Mouse (Mus musculus) brain, embryonic 14.5 days (tissue): Measurements from ENCODE around the gene Sele. TPM values are rescaled to one million over a fixed set of nuclear protein-coding genes. Genes with fewer than 3 reads are reported as not detected.

Experiments used
- DNase-seq: peaks from one replicate; pipeline ENCODE4 v3.0.0-alpha.2; 2011; ENCODE audit warnings: low read depth
- CTCF ChIP-seq: fragments of 200-500 bp; IDR thresholded peaks from 2 replicates; pipeline ENCODE4 v1.5.1; 2012; ENCODE audit warnings: inconsistent platforms, mild to moderate bottlenecking, moderate library complexity, borderline replicate concordance; ENCODE audit not compliant: insufficient read depth, insufficient read length; ENCODE audit errors: extremely low read depth
- POLR2A ChIP-seq: fragments of 200-500 bp; IDR thresholded peaks from 2 replicates; pipeline ENCODE4 v1.6.1; 2012; ENCODE audit warnings: mild to moderate bottlenecking, inconsistent platforms, borderline replicate concordance; ENCODE audit not compliant: poor library complexity, insufficient read depth, insufficient read length, severe bottlenecking; ENCODE audit errors: extremely low read depth
- polyA plus RNA-seq: library from polyadenylated mRNA; depleted of rRNA; stranded (reverse); fragments of >200 nt; gene quantifications from 2 replicates; pipeline ENCODE4 v1.2.3, GENCODE M21; 2012

The Sele gene
- polyA plus RNA-seq, 1 experiment = 0.05 TPM

- TF ChIP-seq CTCF (no peak), POLR2A (no peak)
- DNase-seq = no peak
Observed at GRCm38 (mm10) chr1:164073091-164073490, 25.1 kb downstream of the Sele start.

GRCm38 (mm10) chr1:164073803-164074202 is 25.8 kb downstream of the Sele start:
- TF ChIP-seq CTCF = no peak
- TF ChIP-seq POLR2A = no peak
- no peak for DNase-seq

GRCm38 (mm10) chr1:164074606-164075140 is 26.6 kb downstream of the Sele start:
- TF ChIP-seq CTCF = no peak
- TF ChIP-seq POLR2A = no peak
- no peak for DNase-seq

GRCm38 (mm10) chr1:164075416-164075815 is 27.4 kb downstream of the Sele start:
- no peak for DNase-seq
- TF ChIP-seq CTCF = no peak
- no peak for TF ChIP-seq POLR2A

GRCm38 (mm10) chr1:164076441-164076840 is 28.4 kb downstream of the Sele start:
- TF ChIP-seq CTCF = no peak
- TF ChIP-seq POLR2A = no peak
- DNase-seq = no peak

GRCm38 (mm10) chr1:164077031-164077430 is 29.0 kb downstream of the Sele start:
- no peak for DNase-seq
- no peak for TF ChIP-seq CTCF
- TF ChIP-seq POLR2A = no peak

- no peak for DNase-seq
- no peak for TF ChIP-seq CTCF
- no peak for TF ChIP-seq POLR2A
Observed at GRCm38 (mm10) chr1:164078323-164078741, 30.3 kb downstream of the Sele start.

GRCm38 (mm10) chr1:164079091-164079490 is 31.1 kb downstream of the Sele start:
- TF ChIP-seq CTCF = no peak
- no peak for TF ChIP-seq POLR2A
- DNase-seq = no peak

- TF ChIP-seq POLR2A (no peak), CTCF (no peak)
Observed at GRCm38 (mm10) chr1:164083046-164083445, 35.0 kb downstream of the Sele start.

GRCm38 (mm10) chr1:164086797-164087196 is 38.8 kb downstream of the Sele start:
- TF ChIP-seq CTCF = no peak
- TF ChIP-seq POLR2A = no peak
- DNase-seq = no peak

More at GRCm38 (mm10) chr1:164083046-164083445, 35.0 kb downstream of the Sele start:
- no peak for DNase-seq

- TF ChIP-seq POLR2A (no peak), CTCF (no peak)
- no peak for DNase-seq
Observed at GRCm38 (mm10) chr1:164087872-164088271, 39.8 kb downstream of the Sele start.

GRCm38 (mm10) chr1:164096780-164097179 is 48.7 kb downstream of the Sele start:
- DNase-seq = no peak
- TF ChIP-seq CTCF = no peak
- no peak for TF ChIP-seq POLR2A
